Mouse (Mus musculus) embryonic facial prominence, embryonic 11.5 days (tissue): Measurements from ENCODE around the gene Cntn3. TPM values are rescaled to one million over a fixed set of nuclear protein-coding genes. Genes with fewer than 3 reads are reported as not detected.
"Not testable (repeated sequence)": the region's sequence is repeated elsewhere in the genome, so short reads cannot be mapped to it uniquely, and the experiment has no call there.

ENCODE experiments used
- ATAC-seq: fragments of 200-750 bp; cut with Nextera tagmentation; replicated peaks from 2 replicates; pipeline ENCODE4 v1.8.0; 2017; ENCODE audit warnings: low read depth; ENCODE audit not compliant: insufficient number of reproducible peaks, low FRiP score, low TSS enrichment
- DNase-seq: peaks from one replicate; pipeline ENCODE4 v3.0.0-alpha.2; 2015; ENCODE audit warnings: low spot score
- H3K27ac ChIP-seq: fragments of 300-500 bp; sonication (generic); replicated peaks from 2 replicates; pipeline ENCODE4 v1.5.1; 2014; ENCODE audit warnings: mild to moderate bottlenecking, low read depth, low read length, control low read depth
- H3K27me3 ChIP-seq: fragments of 300-500 bp; sonication (generic); 2 replicates; pipeline ENCODE4 v1.6.1; 2014; ENCODE audit warnings: mild to moderate bottlenecking, low read length, moderate library complexity, mixed read lengths; ENCODE audit not compliant: control insufficient read depth, insufficient read depth
- H3K36me3 ChIP-seq: fragments of 300-500 bp; sonication (generic); replicated peaks from 2 replicates; pipeline ENCODE4 v1.6.1; 2014; ENCODE audit warnings: low read depth, mild to moderate bottlenecking, low read length, moderate library complexity, mixed read lengths; ENCODE audit not compliant: control insufficient read depth, insufficient read depth
- H3K4me1 ChIP-seq: fragments of 300-500 bp; sonication (generic); 2 replicates; pipeline ENCODE4 v1.6.1; 2014; ENCODE audit warnings: low read length, mixed read lengths; ENCODE audit not compliant: control insufficient read depth, insufficient read depth
- H3K4me2 ChIP-seq: fragments of 300-500 bp; sonication (generic); 2 replicates; pipeline ENCODE4 v1.6.1; 2014; ENCODE audit warnings: low read depth, mild to moderate bottlenecking, control low read depth, low read length, moderate library complexity
- H3K4me3 ChIP-seq: fragments of 300-500 bp; sonication (generic); 2 replicates; pipeline ENCODE4 v1.5.1; 2014; ENCODE audit warnings: low read depth, low read length, control low read depth
- H3K9ac ChIP-seq: fragments of 300-500 bp; sonication (generic); replicated peaks from 2 replicates; pipeline ENCODE4 v1.6.1; 2014; ENCODE audit warnings: mild to moderate bottlenecking, control low read depth, low read length
- H3K9me3 ChIP-seq: fragments of 300-500 bp; sonication (generic); replicated peaks from 2 replicates; pipeline ENCODE4 v1.6.1; 2016; ENCODE audit warnings: mild to moderate bottlenecking, low read length, inconsistent platforms, mixed read lengths; ENCODE audit not compliant: control insufficient read depth
- WGBS: fragments of 180-500 bp; shearing (Covaris S2); extraction: QIAGEN DNeasy Blood & Tissue Kit; methylation state at CpG from one replicate; pipeline ENCODE4 v1.1.7; 2014; 5-methylcytosine and 5-hydroxymethylcytosine counted together
- polyA plus RNA-seq: library from polyadenylated mRNA; unstranded; fragments of >200 nt; fragmentation: Nextera tagmentation; extraction: Ambion mirVana; gene quantifications from 2 replicates; pipeline ENCODE4 v1.2.1, GENCODE M21; 2014

Gene Cntn3
- 0.76 and 1.0 TPM in 2 replicates for polyA plus RNA-seq

- H3K9ac ChIP-seq, H3K4me1 ChIP-seq, H3K27me3 ChIP-seq, H3K9me3 ChIP-seq, H3K36me3 ChIP-seq, DNase-seq, H3K27ac ChIP-seq, ATAC-seq, H3K4me2 ChIP-seq, H3K4me3 ChIP-seq: not testable (repeated sequence)
- 100% methylated on average over 4 of the region's 20 CpGs for WGBS
These were observed at the start of gene Cntn3 for GRCm38 (mm10) chr6:102573001-102573400. Gene Cntn3, minus strand, starts transcription at chr6:102573101.

DNA sequence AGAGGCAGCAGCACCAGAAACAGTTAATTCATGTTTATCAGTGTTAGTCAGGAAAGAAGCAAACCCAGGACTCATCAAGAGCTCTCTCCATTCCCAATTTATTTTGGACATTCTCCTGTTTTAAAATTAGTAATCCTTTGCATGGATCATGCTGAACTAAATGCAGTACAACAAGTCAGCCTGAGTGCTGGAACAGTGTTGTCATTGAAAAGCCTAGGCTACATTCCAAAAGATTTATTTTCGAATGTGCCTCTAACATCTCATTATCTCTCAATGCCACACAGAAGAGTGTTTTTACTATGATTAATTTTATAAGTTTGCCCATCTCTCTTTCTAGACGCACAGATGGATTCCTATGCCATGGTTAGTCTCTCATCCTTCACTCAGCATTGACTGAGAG is 27.9 kb upstream of the Cntn3 start:
- Histone ChIP-seq H3K36me3 (no peaks in the 10 kb centered on the region), H3K27me3 (no peaks in the 10 kb centered on the region), H3K9me3 (no peaks in the 10 kb centered on the region), H3K4me1 (no peaks in the 10 kb centered on the region), H3K27ac (no peak overlapping the region), H3K9ac (no peak overlapping the region), H3K4me2 (no peak overlapping the region), H3K4me3 (no peak overlapping the region)
- DNase-seq (no peak), ATAC-seq (no peak)
- WGBS, result 82% methylated on average over 2 of the region's 2 CpGs

DNA sequence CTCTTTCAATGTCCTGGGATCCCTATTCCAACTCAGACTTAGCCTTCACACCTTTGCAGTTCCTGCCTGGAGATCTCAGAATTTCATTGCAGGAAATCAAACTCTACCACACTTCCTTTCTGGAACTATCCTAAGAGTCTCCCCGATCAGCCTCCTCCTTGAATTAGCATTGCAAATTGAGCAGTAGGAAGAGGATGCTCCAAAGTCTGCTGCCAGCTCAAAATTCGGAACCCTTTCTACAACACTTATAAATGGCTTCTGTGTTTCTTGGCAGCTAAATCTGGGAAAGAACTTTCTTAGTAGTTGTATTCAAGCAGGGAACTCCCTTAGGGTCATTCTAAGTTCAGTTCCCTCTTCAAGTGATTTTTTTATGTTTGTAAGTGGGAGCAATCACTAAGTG is 24.9 kb upstream of the Cntn3 start:
- H3K9ac ChIP-seq, result no peak overlapping the region
- no peak overlapping the region for H3K27ac ChIP-seq
- 70% methylated on average over 2 of the region's 2 CpGs for whole genome bisulfite sequencing
- H3K27me3 ChIP-seq, result no peaks in the 10 kb centered on the region
- ATAC-seq, result no peak
- H3K4me1 ChIP-seq, result no peaks in the 10 kb centered on the region
- no peaks in the 10 kb centered on the region for H3K9me3 ChIP-seq
- no peak for DNase-seq
- no peak overlapping the region for H3K4me2 ChIP-seq
- H3K36me3 ChIP-seq, result no peaks in the 10 kb centered on the region
- no peak overlapping the region for H3K4me3 ChIP-seq

DNA sequence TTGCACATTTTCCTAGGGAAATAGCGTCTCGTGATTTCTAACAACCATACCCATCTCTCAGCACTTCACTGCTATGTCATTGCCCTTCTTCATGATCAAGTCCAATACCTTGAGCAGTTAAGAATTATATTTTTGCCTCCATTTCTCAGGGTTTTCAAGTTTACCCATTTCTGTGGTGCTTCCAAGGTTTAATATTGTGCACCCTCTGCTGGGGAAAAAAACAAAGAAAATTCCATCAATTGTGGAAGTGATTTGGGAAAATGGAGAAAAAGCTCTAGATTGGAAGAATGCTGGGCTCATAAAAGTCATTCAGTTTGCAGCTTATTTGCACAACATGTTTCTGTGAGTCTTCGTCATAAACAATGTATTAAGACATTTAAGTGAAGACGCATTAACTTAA is 17.2 kb upstream of the Cntn3 start:
- H3K27ac ChIP-seq, result no peak overlapping the region
- H3K4me1 ChIP-seq, result no peaks in the 10 kb centered on the region
- ATAC-seq, result no peak
- no peak overlapping the region for H3K4me3 ChIP-seq
- WGBS, result 97% methylated on average over 4 of the region's 4 CpGs
- no peaks in the 10 kb centered on the region for H3K27me3 ChIP-seq
- no peaks in the 10 kb centered on the region for H3K9me3 ChIP-seq
- H3K9ac ChIP-seq, result no peak overlapping the region
- no peak overlapping the region for H3K4me2 ChIP-seq
- no peaks in the 10 kb centered on the region for H3K36me3 ChIP-seq
- DNase-seq, result no peak

GRCm38 (mm10) chr6:102589311-102589710 is 16.4 kb upstream of the Cntn3 start:
- Histone ChIP-seq H3K36me3 (no peaks in the 10 kb centered on the region), H3K4me1 (no peaks in the 10 kb centered on the region), H3K27me3 (no peaks in the 10 kb centered on the region), H3K9ac (no peak overlapping the region), H3K4me2 (no peak overlapping the region), H3K27ac (no peak overlapping the region), H3K9me3 (no peaks in the 10 kb centered on the region), H3K4me3 (no peak overlapping the region)
- ATAC-seq, result no peak
- DNase-seq, result no peak
- WGBS, result 73% methylated on average over 4 of the region's 4 CpGs

DNA sequence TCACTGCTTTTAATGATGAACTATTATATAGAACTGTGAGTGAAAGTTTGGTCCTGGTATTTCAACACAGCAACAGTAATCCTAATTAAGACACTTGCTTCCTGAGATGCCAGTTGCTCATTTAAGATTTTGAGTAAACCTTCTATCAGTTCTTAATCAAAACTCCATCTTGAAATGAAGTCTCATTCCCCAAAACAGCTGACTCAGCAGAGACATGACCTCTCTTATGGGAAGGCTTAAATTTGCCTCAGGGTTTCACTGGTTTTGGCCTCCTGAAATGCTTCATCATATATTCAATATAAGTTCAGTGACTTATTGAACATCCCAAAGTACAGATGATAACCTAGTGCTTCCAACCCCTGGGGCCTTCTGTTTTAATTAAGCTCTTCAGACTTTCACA is 13.2 kb upstream of the Cntn3 start:
- ATAC-seq, result no peak

DNA sequence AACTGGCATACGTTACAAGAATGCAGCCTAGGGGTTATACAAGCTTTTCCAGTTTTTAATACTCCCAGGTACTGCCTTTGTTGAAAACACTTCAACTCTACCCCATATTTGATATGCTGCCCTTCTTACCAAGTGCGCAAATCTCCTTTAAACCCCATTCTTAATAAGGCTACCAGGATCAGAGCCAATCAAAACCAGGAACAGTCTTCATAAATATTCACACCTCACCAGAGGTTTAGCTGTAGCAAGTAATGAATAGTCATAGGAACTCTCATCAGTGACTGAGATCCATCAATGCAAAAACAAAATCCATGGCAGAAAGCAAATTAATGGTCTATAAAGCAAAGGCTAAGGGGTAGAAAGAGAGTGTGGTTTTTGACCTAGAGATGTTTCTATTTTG is 10.7 kb upstream of the Cntn3 start:
- no peaks in the 10 kb centered on the region for H3K27me3 ChIP-seq
- no peak for ATAC-seq
- H3K4me2 ChIP-seq, result no peak overlapping the region
- H3K27ac ChIP-seq, result no peak overlapping the region
- H3K4me3 ChIP-seq, result no peak overlapping the region
- no peak for DNase-seq
- no peaks in the 10 kb centered on the region for H3K9me3 ChIP-seq
- H3K4me1 ChIP-seq, result no peaks in the 10 kb centered on the region
- no peaks in the 10 kb centered on the region for H3K36me3 ChIP-seq
- no peak overlapping the region for H3K9ac ChIP-seq
- 81% methylated on average over 2 of the region's 2 CpGs for WGBS

More for the DNA sequence above, 13.2 kb upstream of the Cntn3 start:
- H3K36me3 ChIP-seq, result no peaks in the 10 kb centered on the region
- no peaks in the 10 kb centered on the region for H3K27me3 ChIP-seq
- H3K4me1 ChIP-seq, result no peaks in the 10 kb centered on the region
- H3K9me3 ChIP-seq, result no peaks in the 10 kb centered on the region
- no peak for DNase-seq
- no peak overlapping the region for H3K4me3 ChIP-seq
- H3K4me2 ChIP-seq, result no peak overlapping the region
- H3K9ac ChIP-seq, result no peak overlapping the region
- no peak overlapping the region for H3K27ac ChIP-seq

DNA sequence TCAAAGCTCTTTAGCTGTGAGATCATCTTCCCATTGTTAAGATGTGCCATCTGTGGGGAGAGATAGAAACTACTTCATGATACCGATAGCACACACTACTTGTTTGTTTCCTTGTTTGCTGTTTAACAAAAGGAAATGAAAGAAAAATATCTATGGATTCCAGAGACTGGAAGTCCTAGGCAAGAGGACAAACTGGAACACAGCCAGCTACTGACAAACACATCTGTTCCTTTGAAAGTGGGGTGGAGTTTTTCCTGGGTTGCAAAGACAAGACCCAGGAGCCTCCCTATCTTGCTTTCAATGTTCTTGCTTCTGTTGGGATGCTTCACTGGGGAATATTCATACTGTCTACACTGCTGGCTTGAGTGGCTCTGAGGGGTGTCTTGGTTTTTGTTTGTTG is 5.4 kb downstream of the Cntn3 start:
- 80% methylated on average over 1 of the region's 1 CpGs for WGBS

More for the DNA sequence above, 5.4 kb downstream of the Cntn3 start:
- Histone ChIP-seq H3K4me1 (no peaks in the 10 kb centered on the region), H3K9me3 (no peaks in the 10 kb centered on the region), H3K36me3 (no peaks in the 10 kb centered on the region), H3K4me2 (no peak overlapping the region), H3K9ac (no peak overlapping the region), H3K27me3 (peaks cover 2% of the 10 kb centered on the region; the same call in 1 of the 2 replicates), H3K27ac (no peak overlapping the region), H3K4me3 (no peak overlapping the region)
- ATAC-seq, result no peak
- DNase-seq, result no peak
